Mouse (Mus musculus) A20 (cell line): ENCODE measurements around the gene Zfp78.
"Not testable (repeated sequence)": the region's sequence is repeated elsewhere in the genome, so short reads cannot be mapped to it uniquely, and the experiment has no call there.

Source experiments
- DNase-seq: peaks from one replicate; pipeline ENCODE4 v3.0.0-alpha.2; 2011; ENCODE audit warnings: low read depth, low spot score

The Zfp78 gene

GRCm38 (mm10) chr7:6363047-6363488 lies at the start of gene Zfp78:
TSS of gene Zfp78 (plus strand) at chr7:6363280.
- DNase-seq, result peak; percentile 95

GRCm38 (mm10) chr7:6330458-6331232 lies 32.4 kb upstream of the Zfp78 start:
- DNase-seq, result no peak

GRCm38 (mm10) chr7:6331233-6331956 lies 31.7 kb upstream of the Zfp78 start, which contains the start of gene Zfp583:
TSS of gene Zfp583 (minus strand) at chr7:6331285.
- DNase-seq, result no peak

GRCm38 (mm10) chr7:6339865-6340264 lies 23.2 kb upstream of the Zfp78 start:
- no peak for DNase-seq

GRCm38 (mm10) chr7:6343501-6344071 lies 19.5 kb upstream of the Zfp78 start, which contains the start of gene Gm3854:
TSS of gene Gm3854 (plus strand) at chr7:6343759.
- DNase-seq, result no peak

- DNase-seq, result no peak
Observed at GRCm38 (mm10) chr7:6344124-6344523, 19.0 kb upstream of the Zfp78 start.

GRCm38 (mm10) chr7:6358121-6358520 lies 5.0 kb upstream of the Zfp78 start:
- DNase-seq, result no peak

GRCm38 (mm10) chr7:6358937-6359590 lies 4.0 kb upstream of the Zfp78 start:
- peak; percentile 67 for DNase-seq

- peak; percentile 15 for DNase-seq
Observed at GRCm38 (mm10) chr7:6360477-6361060, 2.5 kb upstream of the Zfp78 start.

GRCm38 (mm10) chr7:6361756-6362155 lies 1.3 kb upstream of the Zfp78 start:
- no peak for DNase-seq

- DNase-seq, result peak; percentile 99
Observed at GRCm38 (mm10) chr7:6362268-6363046, 623 bp upstream of the Zfp78 start.

- DNase-seq, result peak; percentile 25
Observed at GRCm38 (mm10) chr7:6364761-6365160, 1.7 kb downstream of the Zfp78 start.

GRCm38 (mm10) chr7:6367185-6367584 lies 4.1 kb downstream of the Zfp78 start:
- DNase-seq, result no peak

GRCm38 (mm10) chr7:6368146-6368545 lies 5.1 kb downstream of the Zfp78 start:
- not testable (repeated sequence) for DNase-seq

- no peak for DNase-seq
Observed at GRCm38 (mm10) chr7:6369460-6369859, 6.4 kb downstream of the Zfp78 start.

GRCm38 (mm10) chr7:6372993-6373392 lies 9.9 kb downstream of the Zfp78 start:
- no peak for DNase-seq

GRCm38 (mm10) chr7:6378441-6378840 lies 15.4 kb downstream of the Zfp78 start:
- DNase-seq, result no peak

GRCm38 (mm10) chr7:6381431-6381830 lies 18.4 kb downstream of the Zfp78 start:
- DNase-seq, result peak; percentile 29

GRCm38 (mm10) chr7:6383044-6383455 lies 20.0 kb downstream of the Zfp78 start, which contains the start of gene Zfp28:
TSS of gene Zfp28 (plus strand) at chr7:6383295.
- peak; percentile 96 for DNase-seq

GRCm38 (mm10) chr7:6384011-6384410 lies 20.9 kb downstream of the Zfp78 start:
- DNase-seq, result no peak
